Mouse (Mus musculus) liver, embryonic 14.5 days (tissue): ENCODE data around the gene Mrgprf.

Source experiments
- CTCF ChIP-seq: IDR thresholded peaks from 2 replicates; pipeline ENCODE4 v1.5.1; 2016; ENCODE audit warnings: antibody characterized with exemption, low read depth, control low read depth
- EP300 ChIP-seq: IDR thresholded peaks from 2 replicates; pipeline ENCODE4 v1.6.1; 2016; ENCODE audit warnings: antibody characterized with exemption, low read depth

DNA sequence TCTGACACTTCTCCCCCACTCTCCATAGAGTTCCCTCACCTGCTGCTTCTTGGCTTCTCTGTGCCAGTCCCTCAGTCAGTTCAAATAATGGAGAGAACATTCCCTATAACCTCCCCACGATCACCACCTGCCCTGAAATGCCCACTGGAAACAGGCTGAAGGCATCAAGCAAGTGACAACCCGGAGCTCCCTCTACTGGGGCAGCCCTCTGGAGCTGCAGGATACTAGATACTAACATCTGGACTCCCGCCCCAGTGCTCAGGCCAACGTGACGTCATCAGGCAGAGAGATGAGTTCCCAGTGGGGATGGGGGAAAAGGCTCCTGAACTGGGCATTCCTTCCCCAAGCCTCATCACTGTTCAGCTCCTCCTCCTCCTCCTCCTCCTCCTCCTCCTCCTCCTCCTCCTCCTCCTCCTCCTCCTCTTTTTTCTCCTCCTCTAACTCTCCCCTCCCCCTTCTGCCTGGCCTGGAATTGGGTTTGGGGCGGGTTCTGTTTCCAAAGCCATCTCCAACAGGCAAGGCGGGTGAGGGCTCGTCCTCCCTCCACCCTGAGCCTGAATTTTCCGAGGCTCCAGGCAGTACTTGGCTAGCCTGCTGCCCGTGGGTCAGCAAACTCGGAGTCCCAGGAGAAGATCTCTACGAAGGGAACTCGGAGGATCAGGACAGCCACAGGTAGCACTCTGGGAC, at the start of gene Mrgprf:
- no peak for TF ChIP-seq CTCF
- TF ChIP-seq EP300, result no peak
